Mouse (Mus musculus) ES-E14 (cell line): ENCODE measurements around the gene Olfr424. TPM values are rescaled to one million over a fixed set of nuclear protein-coding genes. Genes with fewer than 3 reads are reported as not detected.
A peak's percentile ranks its signal among the peaks of the same experiment; 100 is the strongest.

ENCODE experiments used
- DNase-seq: peaks from one replicate; pipeline ENCODE4 v3.0.0-alpha.2; 2013; ENCODE audit warnings: low read depth, low spot score
- H3K27ac ChIP-seq: 2 replicates; pipeline ENCODE4 v1.5.1; 2012; ENCODE audit warnings: low read depth, mild to moderate bottlenecking, low read length, moderate library complexity, mixed read lengths; ENCODE audit not compliant: poor library complexity, insufficient read depth, severe bottlenecking
- H3K36me3 ChIP-seq: 2 replicates; pipeline ENCODE4 v1.6.1; 2012; ENCODE audit warnings: mild to moderate bottlenecking, low read length, moderate library complexity, mixed read lengths; ENCODE audit not compliant: control insufficient read depth, poor library complexity, insufficient read depth, severe bottlenecking
- H3K4me1 ChIP-seq, 2 experiments: fragments of 150-350 bp in 1 of 2; sonication (generic) in 1 of 2; 2 replicates each; pipeline ENCODE4 v1.6.1; 2012; ENCODE audit warnings: low read length in 2 of 2, mild to moderate bottlenecking in 1 of 2, mixed read lengths in 1 of 2; ENCODE audit not compliant: control insufficient read depth in 2 of 2, insufficient read depth in 2 of 2, poor library complexity in 1 of 2
- H3K4me3 ChIP-seq, 2 experiments: fragments of 150-350 bp in 1 of 2; sonication (generic) in 1 of 2; 2 replicates each; pipeline ENCODE4 v1.5.1; 2012; ENCODE audit warnings: low read length in 2 of 2, low read depth in 1 of 2, mild to moderate bottlenecking in 1 of 2, mixed read lengths in 1 of 2; ENCODE audit not compliant: insufficient read depth in 1 of 2, poor library complexity in 1 of 2, severe bottlenecking in 1 of 2
- H3K9ac ChIP-seq: 2 replicates; pipeline ENCODE4 v1.6.1; 2012; ENCODE audit warnings: low read depth, mild to moderate bottlenecking, low read length, mixed read lengths; ENCODE audit not compliant: poor library complexity, insufficient read depth, severe bottlenecking
- H3K9me3 ChIP-seq: fragments of 150-350 bp; sonication (generic); 2 replicates; pipeline ENCODE4 v1.6.1; 2012; ENCODE audit warnings: low read depth, mild to moderate bottlenecking, low read length; ENCODE audit not compliant: control insufficient read depth, insufficient read depth
- CHD2 ChIP-seq: IDR thresholded peaks from 2 replicates; pipeline ENCODE4 v1.6.1; 2014; ENCODE audit warnings: mild to moderate bottlenecking, low read depth, low read length, inconsistent platforms
- HCFC1 ChIP-seq: IDR thresholded peaks from 2 replicates; pipeline ENCODE4 v1.6.1; 2012; ENCODE audit warnings: low read length, inconsistent platforms, borderline replicate concordance; ENCODE audit not compliant: insufficient read depth
- MAFK ChIP-seq: IDR thresholded peaks from 2 replicates; pipeline ENCODE4 v1.6.1; 2014; ENCODE audit warnings: mild to moderate bottlenecking, low read depth, low read length, inconsistent platforms; ENCODE audit not compliant: insufficient read depth
- ZC3H11A ChIP-seq: IDR thresholded peaks from 2 replicates; pipeline ENCODE4 v1.6.1; 2012; ENCODE audit warnings: low read depth, mild to moderate bottlenecking, inconsistent platforms, low read length, borderline replicate concordance
- ZNF384 ChIP-seq: IDR thresholded peaks from 2 replicates; pipeline ENCODE4 v1.6.1; 2012; ENCODE audit warnings: low read depth, low read length, inconsistent platforms
- in situ Hi-C, 2 experiments: fragments of 600-800 bp; cut with MboI; formaldehyde crosslinking; loops; one replicate each; pipeline ENCODE4 v1.15.1; 2025; ENCODE audit warnings: low sequenced_read_pairs in 2 of 2, inconsistent platforms in 1 of 2; ENCODE audit not compliant: unreplicated experiment in 2 of 2
- total RNA-seq: library from RNA; depleted of rRNA; stranded (reverse); fragments of 300-350 nt; gene quantifications from 2 replicates; pipeline ENCODE4 v1.2.3, GENCODE M21; 2012

Olfr424 gene
- total RNA-seq, 1 experiment: not detected

GRCm38 (mm10) chr1:174157622-174158021, 26.3 kb downstream of the Olfr424 start:
- Histone ChIP-seq H3K36me3 (no peaks in the 10 kb centered on the region), H3K27ac (no peak overlapping the region), H3K4me3 (no peak overlapping the region), H3K9me3 (no peaks in the 10 kb centered on the region), H3K4me1 (no peaks in the 10 kb centered on the region), H3K9ac (no peak overlapping the region)
- DNase-seq: no peak
- TF ChIP-seq HCFC1: no peak
- no peak for TF ChIP-seq ZC3H11A
- no peak for TF ChIP-seq ZNF384
- TF ChIP-seq CHD2: no peak
- no peak for TF ChIP-seq MAFK
- in situ Hi-C loops: no loop called here

GRCm38 (mm10) chr1:174158512-174158911, 27.2 kb downstream of the Olfr424 start:
- H3K36me3 ChIP-seq: no peaks in the 10 kb centered on the region
- DNase-seq: no peak
- in situ Hi-C loops: no loop called here
- no peak overlapping the region for H3K4me3 ChIP-seq
- no peaks in the 10 kb centered on the region for H3K9me3 ChIP-seq
- no peaks in the 10 kb centered on the region for H3K4me1 ChIP-seq
- no peak overlapping the region for H3K27ac ChIP-seq
- TF ChIP-seq CHD2 (no peak), ZNF384 (no peak), MAFK (no peak), ZC3H11A (no peak), HCFC1 (no peak)
- H3K9ac ChIP-seq: no peak overlapping the region

- Histone ChIP-seq H3K9ac (no peak overlapping the region), H3K4me3 (no peak overlapping the region), H3K27ac (no peak overlapping the region), H3K9me3 (no peaks in the 10 kb centered on the region), H3K4me1 (no peaks in the 10 kb centered on the region), H3K36me3 (no peaks in the 10 kb centered on the region)
- DNase-seq: no peak
- TF ChIP-seq ZNF384: no peak
- TF ChIP-seq CHD2: no peak
- no peak for TF ChIP-seq MAFK
- no peak for TF ChIP-seq ZC3H11A
- TF ChIP-seq HCFC1: no peak
- in situ Hi-C loops: no loop called here
Measured at GRCm38 (mm10) chr1:174159095-174159494, 27.8 kb downstream of the Olfr424 start.

- Histone ChIP-seq H3K4me3 (no peak overlapping the region), H3K36me3 (no peaks in the 10 kb centered on the region), H3K9ac (no peak overlapping the region), H3K4me1 (no peaks in the 10 kb centered on the region; a peak in 1 of 4 replicates), H3K9me3 (no peaks in the 10 kb centered on the region), H3K27ac (no peak overlapping the region)
- TF ChIP-seq ZC3H11A (peak; percentile 49; the same call in 1 of the 2 replicates), CHD2 (no peak), ZNF384 (no peak), HCFC1 (no peak), MAFK (no peak)
- peak; percentile 38 for DNase-seq
- in situ Hi-C loops: loop anchor here in 1 of 2 experiments (10.0 kb wide), 1 partner anchor 296 kb away; no protein-coding TSS in a partner anchor
Measured at GRCm38 (mm10) chr1:174169024-174169423, 37.7 kb downstream of the Olfr424 start.
